Mouse (Mus musculus) limb, embryonic 11.5 days (tissue): ENCODE results near the gene Card9. TPM values are rescaled to one million over a fixed set of nuclear protein-coding genes. Genes with fewer than 3 reads are reported as not detected.

Experiments used
- ATAC-seq: fragments of 200-750 bp; cut with Nextera tagmentation; 2 replicates; pipeline ENCODE4 v1.8.0; 2017; ENCODE audit warnings: low read depth; ENCODE audit not compliant: insufficient number of reproducible peaks, low FRiP score, low TSS enrichment
- DNase-seq: peaks from one replicate; pipeline ENCODE4 v3.0.0-alpha.2; 2015; ENCODE audit warnings: low spot score
- H3K27ac ChIP-seq: fragments of 300-500 bp; sonication (generic); replicated peaks from 2 replicates; pipeline ENCODE4 v1.5.1; 2014; ENCODE audit warnings: low read depth, mild to moderate bottlenecking, low read length
- H3K27me3 ChIP-seq: fragments of 300-500 bp; sonication (generic); 2 replicates; pipeline ENCODE4 v1.6.1; 2014; ENCODE audit warnings: mild to moderate bottlenecking, low read length, mixed read lengths; ENCODE audit not compliant: control insufficient read depth, insufficient read depth
- H3K36me3 ChIP-seq: fragments of 300-500 bp; sonication (generic); 2 replicates; pipeline ENCODE4 v1.6.1; 2014; ENCODE audit warnings: mild to moderate bottlenecking, low read length, moderate library complexity, mixed read lengths; ENCODE audit not compliant: control insufficient read depth, insufficient read depth
- H3K4me1 ChIP-seq: fragments of 300-500 bp; sonication (generic); 2 replicates; pipeline ENCODE4 v1.6.1; 2014; ENCODE audit warnings: low read length, mixed read lengths; ENCODE audit not compliant: control insufficient read depth, insufficient read depth
- H3K4me2 ChIP-seq: fragments of 300-500 bp; sonication (generic); 2 replicates; pipeline ENCODE4 v1.6.1; 2014; ENCODE audit warnings: low read depth, mild to moderate bottlenecking, moderate library complexity; ENCODE audit not compliant: severe bottlenecking
- H3K4me3 ChIP-seq: fragments of 300-500 bp; sonication (generic); 2 replicates; pipeline ENCODE4 v1.5.1; 2014; ENCODE audit warnings: low read depth, low read length
- H3K9ac ChIP-seq: fragments of 300-500 bp; sonication (generic); 2 replicates; pipeline ENCODE4 v1.6.1; 2014; ENCODE audit warnings: mild to moderate bottlenecking, low read length
- H3K9me3 ChIP-seq: fragments of 300-500 bp; sonication (generic); 2 replicates; pipeline ENCODE4 v1.6.1; 2016; ENCODE audit warnings: low read length; ENCODE audit not compliant: control insufficient read depth
- WGBS: fragments of 180-500 bp; shearing (Covaris S2); extraction: QIAGEN DNeasy Blood & Tissue Kit; methylation state at CpG from one replicate; pipeline ENCODE4 v1.1.7; 2014; 5-methylcytosine and 5-hydroxymethylcytosine counted together
- polyA plus RNA-seq: library from polyadenylated mRNA; unstranded; fragments of >200 nt; fragmentation: Nextera tagmentation; extraction: Ambion mirVana; gene quantifications from 2 replicates; pipeline ENCODE4 v1.2.1, GENCODE M21; 2014

Card9 gene
- polyA plus RNA-seq, 1 experiment from 2014 or later, result 1.0 TPM

DNA sequence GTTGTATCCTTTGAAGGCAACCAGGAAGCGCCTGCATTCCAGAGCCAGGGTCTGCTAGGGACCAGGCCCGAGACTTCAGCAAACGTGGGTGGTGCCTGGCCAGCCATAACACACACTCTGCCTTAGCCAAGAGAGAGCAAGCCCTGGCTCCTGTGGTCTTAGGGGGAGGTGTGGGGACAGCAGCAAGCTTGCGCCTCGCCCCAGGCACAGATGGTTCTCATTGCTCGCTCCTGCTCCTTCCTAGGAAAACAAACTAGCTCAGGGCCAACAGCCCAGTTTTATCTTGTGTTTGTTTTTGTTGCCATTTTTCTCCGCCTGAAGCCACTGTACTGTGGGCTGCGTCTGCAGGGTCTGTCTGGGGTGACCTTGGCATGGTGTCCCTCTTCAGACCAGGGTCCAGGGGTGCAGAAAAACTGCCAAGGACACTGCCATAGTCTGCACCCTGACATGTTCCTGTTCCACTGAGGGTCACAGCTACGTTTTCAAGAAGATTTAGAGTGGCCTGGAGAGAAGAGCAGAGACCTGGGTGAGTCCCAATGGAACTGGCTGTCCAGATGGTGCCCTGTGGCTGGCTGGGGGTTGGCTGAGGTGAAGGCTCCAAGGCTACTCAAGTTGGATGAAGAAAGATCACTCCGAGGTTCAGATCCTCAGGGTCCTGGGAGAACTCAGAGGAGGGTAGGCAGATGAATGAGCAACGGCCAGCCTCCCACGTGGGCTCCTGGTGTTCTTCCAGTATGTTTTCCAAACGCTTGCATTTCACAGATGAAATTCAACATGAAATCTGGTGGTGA is 46.2 kb downstream of the Card9 start:
- no peaks in the 10 kb centered on the region for H3K27me3 ChIP-seq
- H3K9me3 ChIP-seq, result no peaks in the 10 kb centered on the region
- no peaks in the 10 kb centered on the region; the same call in 1 of the 2 replicates for H3K36me3 ChIP-seq
- H3K4me1 ChIP-seq, result peaks cover 30% of the 10 kb centered on the region
- ATAC-seq (0 out of 2 replicates have a peak, but pooled peaks have one; percentile 45), DNase-seq (peak; percentile 73)
- 29% methylated on average over 13 of the region's 13 CpGs for WGBS
- H3K4me3 ChIP-seq, result peak overlapping the region; percentile 94
- H3K4me2 ChIP-seq, result peak overlapping the region; percentile 75; the same call in 1 of the 2 replicates
- peak overlapping the region; percentile 94 for H3K27ac ChIP-seq
- H3K9ac ChIP-seq, result peak overlapping the region; percentile 93

DNA sequence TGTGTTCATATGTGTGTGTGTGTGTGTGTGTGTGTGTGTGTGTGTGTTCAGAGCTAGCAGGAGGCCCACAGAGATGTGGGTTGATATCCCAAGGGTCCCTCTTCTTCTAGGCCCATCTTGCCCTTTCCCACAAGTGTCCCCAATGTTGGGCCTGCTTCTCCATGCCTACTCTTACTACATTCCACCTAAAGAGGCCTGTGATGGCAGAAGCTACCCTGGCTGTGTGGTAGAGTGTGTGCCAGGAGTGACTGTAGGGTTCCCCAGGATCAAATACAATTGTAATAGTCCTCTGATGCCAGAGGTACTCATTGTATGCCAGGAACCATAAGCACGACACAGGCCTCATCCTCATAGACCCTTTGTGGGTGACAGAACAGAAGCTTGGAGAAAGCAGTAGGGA is 47.3 kb downstream of the Card9 start:
- Histone ChIP-seq H3K9ac (no peak overlapping the region), H3K27ac (peak overlapping the region; percentile 94; the same call in 1 of the 2 replicates), H3K4me2 (no peak overlapping the region), H3K9me3 (no peaks in the 10 kb centered on the region), H3K36me3 (no peaks in the 10 kb centered on the region; the same call in 1 of the 2 replicates), H3K4me3 (no peak overlapping the region), H3K4me1 (peaks cover 39% of the 10 kb centered on the region), H3K27me3 (no peaks in the 10 kb centered on the region)
- ATAC-seq (no peak), DNase-seq (no peak)
- 89% methylated on average over 1 of the region's 1 CpGs for WGBS

DNA sequence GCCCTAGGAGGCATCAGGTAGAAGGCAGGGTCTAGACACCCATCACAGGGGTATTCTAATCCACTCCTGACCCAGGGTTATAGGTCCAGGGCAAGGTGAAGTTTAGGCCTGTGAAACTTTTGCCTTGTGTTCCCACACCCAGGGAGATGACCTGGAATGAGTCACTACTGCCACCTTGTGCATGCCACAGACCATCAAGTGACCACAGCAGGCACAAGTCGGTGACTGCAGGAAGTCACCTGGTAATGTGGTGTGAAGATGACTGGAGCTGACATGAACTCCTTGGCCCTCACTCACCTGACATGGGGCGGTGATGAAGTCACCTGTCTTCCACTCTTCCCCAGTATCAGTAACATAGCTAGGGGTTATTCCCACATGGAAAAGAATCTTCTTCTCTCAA is 47.9 kb downstream of the Card9 start:
- Histone ChIP-seq H3K9ac (no peak overlapping the region), H3K4me1 (peaks cover 38% of the 10 kb centered on the region), H3K4me3 (no peak overlapping the region), H3K27ac (no peak overlapping the region), H3K4me2 (no peak overlapping the region), H3K27me3 (no peaks in the 10 kb centered on the region), H3K36me3 (no peaks in the 10 kb centered on the region), H3K9me3 (no peaks in the 10 kb centered on the region)
- WGBS, result 62% methylated on average over 2 of the region's 2 CpGs
- no peak for ATAC-seq
- DNase-seq, result no peak

DNA sequence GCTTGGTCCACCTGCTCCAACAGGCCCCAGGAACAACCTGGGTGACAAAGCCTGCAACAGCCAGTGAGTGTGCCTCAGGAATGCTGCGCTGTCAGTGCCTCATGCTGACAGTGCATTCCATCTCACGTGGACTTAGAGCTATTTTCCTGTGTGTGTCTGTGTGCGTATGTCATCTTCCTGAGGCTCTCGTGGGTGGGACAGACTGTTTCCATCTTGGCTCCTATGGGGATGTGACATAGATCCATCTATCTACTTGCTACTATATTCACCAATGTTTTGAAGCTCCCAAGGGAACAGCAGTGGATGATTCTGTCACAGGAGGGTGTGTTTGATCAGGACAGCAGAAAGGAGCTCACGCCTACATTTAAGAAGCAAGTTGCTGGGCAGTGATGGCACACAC is 48.8 kb downstream of the Card9 start:
- WGBS, result 80% methylated on average over 5 of the region's 5 CpGs
- H3K9me3 ChIP-seq, result no peaks in the 10 kb centered on the region
- peaks cover 30% of the 10 kb centered on the region for H3K4me1 ChIP-seq
- DNase-seq (no peak), ATAC-seq (no peak)
- no peak overlapping the region for H3K4me3 ChIP-seq
- no peaks in the 10 kb centered on the region for H3K36me3 ChIP-seq
- no peaks in the 10 kb centered on the region for H3K27me3 ChIP-seq
- H3K4me2 ChIP-seq, result no peak overlapping the region
- H3K27ac ChIP-seq, result no peak overlapping the region
- H3K9ac ChIP-seq, result no peak overlapping the region

DNA sequence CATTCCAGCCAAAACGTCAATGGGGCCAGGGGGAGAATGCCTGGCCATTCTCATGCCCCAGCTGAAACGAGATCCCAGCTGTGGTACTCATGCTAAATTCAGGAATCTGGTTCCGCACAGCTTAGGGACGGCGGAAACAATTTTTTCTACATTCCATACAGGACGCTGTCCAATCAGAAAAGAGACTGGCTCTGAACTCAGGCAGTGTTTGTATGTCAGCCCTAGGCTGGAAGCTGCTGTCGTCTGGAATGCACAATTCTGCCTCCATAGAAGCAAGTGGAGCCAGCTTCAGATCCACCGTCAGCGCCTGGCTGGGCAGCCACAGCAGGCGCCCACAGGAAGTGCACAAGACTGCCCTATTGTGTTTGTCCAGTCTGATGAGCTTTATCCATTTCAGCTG is 51.0 kb downstream of the Card9 start:
- peak; percentile 67 for DNase-seq
- Histone ChIP-seq H3K9ac (no peak overlapping the region), H3K4me3 (no peak overlapping the region), H3K27me3 (no peaks in the 10 kb centered on the region), H3K4me1 (peaks cover 20% of the 10 kb centered on the region), H3K36me3 (no peaks in the 10 kb centered on the region), H3K4me2 (no peak overlapping the region), H3K27ac (peak overlapping the region; percentile 89), H3K9me3 (no peaks in the 10 kb centered on the region)
- ATAC-seq, result peak; percentile 88
- 25% methylated on average over 10 of the region's 10 CpGs for WGBS

DNA sequence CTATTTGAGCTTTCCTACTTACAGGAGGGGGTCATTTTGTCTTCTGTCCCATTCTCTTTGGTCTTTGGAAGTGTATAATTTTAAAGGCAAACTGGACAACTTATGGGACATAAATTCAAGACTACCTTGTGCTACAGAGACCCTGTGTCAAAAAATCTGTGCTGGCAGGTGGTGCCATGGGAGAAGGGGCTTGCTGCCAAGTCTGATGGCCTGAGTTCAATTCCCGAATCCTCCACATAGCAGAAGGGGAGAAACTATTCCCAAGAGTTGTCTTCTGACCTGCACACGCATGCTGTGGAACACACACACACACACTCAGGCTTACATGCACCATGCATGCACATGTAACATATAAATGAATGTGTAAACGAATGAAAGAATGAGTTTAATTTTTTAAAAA is 54.0 kb downstream of the Card9 start:
- Histone ChIP-seq H3K36me3 (no peaks in the 10 kb centered on the region), H3K4me2 (no peak overlapping the region), H3K4me1 (peaks cover 11% of the 10 kb centered on the region), H3K9ac (no peak overlapping the region), H3K27me3 (no peaks in the 10 kb centered on the region), H3K9me3 (no peaks in the 10 kb centered on the region), H3K4me3 (no peak overlapping the region), H3K27ac (no peak overlapping the region)
- DNase-seq, result no peak
- WGBS, result 95% methylated on average over 3 of the region's 3 CpGs
- ATAC-seq, result no peak

DNA sequence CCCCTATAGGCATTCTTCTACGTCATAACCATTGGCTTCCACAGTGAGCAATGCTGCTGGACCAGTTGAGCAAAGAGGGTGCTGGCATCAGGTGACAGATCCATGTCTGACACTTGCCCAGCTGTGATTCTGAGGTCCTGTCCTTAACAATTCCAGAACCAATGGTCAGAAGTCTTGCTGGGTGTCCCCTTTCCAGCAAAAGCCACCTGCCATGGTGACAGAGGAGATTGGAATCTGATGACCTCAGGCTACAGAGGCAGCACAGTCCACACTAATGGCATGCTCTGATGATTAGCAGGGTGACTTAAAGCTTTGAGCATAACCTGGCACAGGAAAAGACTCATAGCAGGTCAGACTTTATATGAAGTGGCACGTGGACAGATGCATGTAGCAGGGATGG is 55.2 kb downstream of the Card9 start:
- no peaks in the 10 kb centered on the region for H3K27me3 ChIP-seq
- peaks cover 11% of the 10 kb centered on the region for H3K4me1 ChIP-seq
- no peak overlapping the region for H3K4me3 ChIP-seq
- DNase-seq (no peak), ATAC-seq (no peak)
- H3K36me3 ChIP-seq, result no peaks in the 10 kb centered on the region
- H3K27ac ChIP-seq, result no peak overlapping the region
- H3K9ac ChIP-seq, result no peak overlapping the region
- no peaks in the 10 kb centered on the region for H3K9me3 ChIP-seq
- 72% methylated on average over 2 of the region's 2 CpGs for WGBS
- no peak overlapping the region for H3K4me2 ChIP-seq

DNA sequence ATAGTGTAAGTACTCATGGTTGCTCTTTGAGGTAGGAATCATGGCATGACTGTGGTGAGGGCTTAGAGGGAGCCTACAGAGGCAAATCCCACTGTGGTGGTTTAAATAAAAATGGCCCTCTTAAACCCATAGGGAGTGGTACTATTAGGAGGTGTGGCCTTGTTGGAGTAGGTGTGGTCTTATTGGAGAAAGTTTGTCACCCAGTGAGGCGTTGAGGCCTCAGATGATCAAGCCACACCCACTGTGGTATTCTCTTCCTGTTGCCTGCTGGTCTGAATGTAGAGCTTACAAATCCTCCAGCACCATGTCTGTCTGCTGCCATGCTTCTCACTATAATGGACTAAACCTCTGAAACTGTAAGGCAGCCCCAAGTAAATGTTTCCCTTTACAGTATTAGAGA is 56.0 kb downstream of the Card9 start:
- H3K4me2 ChIP-seq, result no peak overlapping the region
- H3K27ac ChIP-seq, result no peak overlapping the region
- DNase-seq (no peak), ATAC-seq (no peak)
- no peak overlapping the region for H3K9ac ChIP-seq
- H3K36me3 ChIP-seq, result no peaks in the 10 kb centered on the region
- no peaks in the 10 kb centered on the region for H3K9me3 ChIP-seq
- H3K4me1 ChIP-seq, result peaks cover 9% of the 10 kb centered on the region
- H3K27me3 ChIP-seq, result 0 out of 2 replicates have a peak, but pooled peaks cover under 1% of the 10 kb centered on the region
- WGBS, result 70% methylated on average over 1 of the region's 1 CpGs
- no peak overlapping the region for H3K4me3 ChIP-seq
